Mouse (Mus musculus) heart, embryonic 10.5 days (tissue): ENCODE data around the gene Ccdc142. TPM values are rescaled to one million over a fixed set of nuclear protein-coding genes. Genes with fewer than 3 reads are reported as not detected.

Experiments
- microRNA counts: library from miRNA; unstranded; fragments of <30 nt; microRNA quantifications from one replicate; lab custom pipeline; 2017
- microRNA-seq: library from miRNA; unstranded; fragments of <30 nt; microRNA quantifications from one replicate; pipeline ENCODE4, GENCODE M21; 2017
- polyA plus RNA-seq: library from polyadenylated mRNA; unstranded; fragments of >200 nt; fragmentation: Nextera tagmentation; extraction: Ambion mirVana; gene quantifications from 2 replicates; pipeline ENCODE4 v1.2.1, GENCODE M21; 2016

Ccdc142 gene
- polyA plus RNA-seq, 1 experiment from 2014 or later, result 1.8 TPM

MicroRNA genes within 50 kb of the gene (microRNA counts, 519-probe panel; counts per million panel counts)
- microRNA mmu-miR-3470a+mmu-miR-3470b (lab: Ali Mortazavi, UCI), result not detected

Small RNA genes within 50 kb of the gene (microRNA-seq; reads per million reads assigned to microRNA genes)
- not detected for gene Mir3470a

Other genes starting within 250 kb of the Ccdc142 start
- 0.09 and 0.30 TPM in 2 replicates for gene Sema4f, start 161.8 kb upstream of the Ccdc142 start, polyA plus RNA-seq
- gene M1ap, start 154.7 kb upstream of the Ccdc142 start, polyA plus RNA-seq, result 0.34 and 0.87 TPM in 2 replicates
- gene Dok1, start 68.1 kb upstream of the Ccdc142 start, polyA plus RNA-seq, result 11.3 and 14.8 TPM in 2 replicates
- gene Loxl3, start 67.4 kb upstream of the Ccdc142 start, polyA plus RNA-seq, result 7.6 and 9.8 TPM in 2 replicates
- gene Aup1, start 47.1 kb upstream of the Ccdc142 start, polyA plus RNA-seq, result 154 and 170 TPM in 2 replicates
- gene Htra2, start 46.3 kb upstream of the Ccdc142 start, polyA plus RNA-seq, result 100 and 106 TPM in 2 replicates
- 0.59 and 1.5 TPM in 2 replicates for gene Dqx1, start 43.8 kb upstream of the Ccdc142 start, polyA plus RNA-seq
- 0.27 and 0.63 TPM in 2 replicates for gene Tlx2, start 31.3 kb upstream of the Ccdc142 start, polyA plus RNA-seq
- gene Pcgf1, start 23.7 kb upstream of the Ccdc142 start, polyA plus RNA-seq, result 16.7 and 24.4 TPM in 2 replicates
- 0.55 TPM in 1 of 2 replicates, not detected in the other for gene Lbx2, start 15.2 kb upstream of the Ccdc142 start, polyA plus RNA-seq
- gene Gm42688, start within 50 bp of the Ccdc142 start, polyA plus RNA-seq, result 1.4 and 2.0 TPM in 2 replicates
- 157 and 167 TPM in 2 replicates for gene Mrpl53, start 7.4 kb downstream of the Ccdc142 start, polyA plus RNA-seq
- 24.5 and 42.5 TPM in 2 replicates for gene Mogs, start 13.9 kb downstream of the Ccdc142 start, polyA plus RNA-seq
- 101 and 113 TPM in 2 replicates for gene Wbp1, start 20.0 kb downstream of the Ccdc142 start, polyA plus RNA-seq
- 11.4 and 16.1 TPM in 2 replicates for gene Ino80b, start 23.8 kb downstream of the Ccdc142 start, polyA plus RNA-seq
- 18.4 and 24.4 TPM in 2 replicates for gene Rtkn, start 33.9 kb downstream of the Ccdc142 start, polyA plus RNA-seq
- gene Wdr54, start 54.8 kb downstream of the Ccdc142 start, polyA plus RNA-seq, result 6.9 and 7.3 TPM in 2 replicates
- gene 1700003E16Rik, start 54.8 kb downstream of the Ccdc142 start, polyA plus RNA-seq, result 0.23 and 0.50 TPM in 2 replicates
- gene Dctn1, start 64.3 kb downstream of the Ccdc142 start, polyA plus RNA-seq, result 83.2 and 93.0 TPM in 2 replicates
- gene Slc4a5, start 118.2 kb downstream of the Ccdc142 start, polyA plus RNA-seq, result 0.57 and 0.68 TPM in 2 replicates
- 50.6 and 58.7 TPM in 2 replicates for gene Mthfd2, start 224.3 kb downstream of the Ccdc142 start, polyA plus RNA-seq
- gene Mob1a, start 224.4 kb downstream of the Ccdc142 start, polyA plus RNA-seq, result 42.8 and 50.7 TPM in 2 replicates
- 238 and 283 TPM in 2 replicates for gene Bola3, start 247.5 kb downstream of the Ccdc142 start, polyA plus RNA-seq